ENCODE assay signal across 8 mouse cellular contexts in the genomic region with DNA sequence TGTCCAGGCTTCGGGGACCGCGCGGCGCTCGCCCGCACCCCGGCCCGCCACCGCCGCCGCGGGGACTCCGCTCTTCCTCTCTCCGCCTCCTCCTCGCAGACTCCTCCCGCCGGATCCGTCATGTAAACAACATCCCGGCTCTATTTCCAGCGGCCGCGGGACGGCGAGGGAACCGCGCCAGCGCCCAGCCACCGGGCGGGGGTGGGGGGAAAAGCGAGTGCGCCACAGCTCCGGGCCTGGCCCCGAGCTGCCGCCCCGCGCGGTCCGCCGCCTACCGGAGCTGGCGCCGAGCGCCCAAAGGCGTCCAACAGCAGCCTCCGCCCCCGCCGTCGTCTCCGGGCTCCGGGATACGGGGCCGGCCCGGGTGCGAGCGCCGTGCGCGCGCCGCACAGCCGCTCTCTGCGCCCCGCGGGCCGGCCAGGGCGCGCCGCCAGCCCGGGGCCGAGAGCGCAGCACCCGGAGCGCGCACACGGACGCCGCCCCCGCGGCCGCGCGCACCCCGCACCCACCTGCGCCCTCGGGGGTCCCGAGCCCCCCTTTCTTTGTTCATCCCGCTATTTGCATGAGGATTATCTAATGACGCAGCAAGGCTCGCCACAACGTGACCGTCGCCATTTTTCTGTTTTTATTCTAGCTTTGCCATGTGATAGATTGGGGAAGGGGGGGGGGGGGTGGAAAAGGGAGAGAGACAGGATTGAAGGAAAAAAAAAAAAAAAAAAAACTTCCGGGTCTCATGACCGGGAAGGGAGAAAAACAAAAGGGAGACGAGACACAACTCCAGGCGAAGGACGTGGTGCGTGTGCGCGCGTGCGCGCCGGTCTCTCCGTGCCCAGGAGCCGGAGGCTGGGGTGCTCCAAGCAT.
A peak's percentile ranks its signal among the peaks of the same experiment; 100 is the strongest.
DNase-seq lines count a peak whose midpoint lies in the region; ATAC-seq and TF ChIP-seq lines count a peak whose summit lies in the region.

No protein-coding gene starts in this region.

- no peak for TF ChIP-seq RAD21 in MEL (IDR thresholded peaks at IDR 0.05; ENCODE audit: low read depth, low read length)

- H3K27me3 ChIP-seq in MEL (ENCODE audit: control insufficient read depth in 1 of 2, insufficient read depth in 2 of 2, low read length in 2 of 2): no peaks in the 10 kb centered on the region
- no peaks in the 10 kb centered on the region for H3K27me3 ChIP-seq in hindbrain, embryonic 12.5 days

- H3K36me3 ChIP-seq in MEL (ENCODE audit: control insufficient read depth in 1 of 2, insufficient read depth in 2 of 2, low read length in 2 of 2): peaks cover 0 to 15% of the 10 kb centered on the region in 2 experiments; a peak in 2 of 4 replicates
- H3K36me3 ChIP-seq in hindbrain, embryonic 12.5 days: no peaks in the 10 kb centered on the region

- H3K79me2 ChIP-seq in MEL (ENCODE audit: control insufficient read depth, insufficient read depth, low read length, poor library complexity): peaks cover 9% of the 10 kb centered on the region; the same call in 1 of the 2 replicates

- no peak for TF ChIP-seq CTCF in MEL (IDR thresholded peaks at IDR 0.05 in 2 of 3, conservative IDR thresholded peaks at IDR 0.05 in 1 of 3; ENCODE audit: control insufficient read depth in 1 of 3, insufficient read depth in 1 of 3, low read depth in 2 of 3, low read length in 3 of 3, poor library complexity in 1 of 3, severe bottlenecking in 1 of 3)

- H3K4me3 ChIP-seq in MEL (ENCODE audit: control insufficient read depth in 1 of 2, insufficient read depth in 1 of 2, low read depth in 2 of 2, low read length in 2 of 2): peak overlapping the region; percentile 85 to 94
- peak overlapping the region; percentile 67 for H3K4me3 ChIP-seq in hindbrain, embryonic 12.5 days

- H3K27ac ChIP-seq in MEL (ENCODE audit: control insufficient read depth, low read depth, low read length): peak overlapping the region; percentile 97
- peak overlapping the region; percentile 97 for H3K27ac ChIP-seq in hindbrain, embryonic 12.5 days

- 0 out of 4 replicates have a peak, but pooled peaks of 1 of the 2 experiments have one; percentile 59 for TF ChIP-seq POLR2A in MEL (IDR thresholded peaks at IDR 0.05; ENCODE audit: control insufficient read depth in 1 of 2, insufficient read depth in 1 of 2, low read depth in 1 of 2, low read length in 2 of 2, poor library complexity in 1 of 2)

- ATAC-seq in hindbrain, embryonic 12.5 days (ENCODE audit: low FRiP score): peak; percentile 89

- no peaks in the 10 kb centered on the region for H3K9me3 ChIP-seq in MEL (replicated peaks; ENCODE audit: insufficient read depth, low read length)
- H3K9me3 ChIP-seq in hindbrain, embryonic 12.5 days (replicated peaks): no peaks in the 10 kb centered on the region

- TF ChIP-seq EP300 in MEL (IDR thresholded peaks at IDR 0.05; ENCODE audit: low read depth in 1 of 2, low read length in 2 of 2): 0 out of 4 replicates have a peak, but pooled peaks of 1 of the 2 experiments have one; percentile 13

- H3K4me2 ChIP-seq in hindbrain, embryonic 12.5 days (replicated peaks): peak overlapping the region; percentile 81

- H3K9ac ChIP-seq in MEL (ENCODE audit: control insufficient read depth, low read depth, low read length, poor library complexity, severe bottlenecking): peak overlapping the region; percentile 87
- H3K9ac ChIP-seq in hindbrain, embryonic 12.5 days: peak overlapping the region; percentile 85

- WGBS in hindbrain, embryonic 12.5 days: under 1% methylated on average over 82 of the region's 107 CpGs

- peak; percentile 83 for DNase-seq in MEL (ENCODE audit: low read depth, low spot score)
- DNase-seq in cerebellum, postnatal 10 days: peak; percentile 90 to 93
- peak; percentile 80 to 82 for DNase-seq in frontal cortex, postnatal 10 days (ENCODE audit: low spot score in 2 of 2)
- DNase-seq in layer of hippocampus, postnatal 14 days (ENCODE audit: low spot score in 2 of 2): peak; percentile 77 to 87
- peak; percentile 93 for DNase-seq in lung, postnatal 10 days
- DNase-seq in ovary, postnatal 36 days (ENCODE audit: low spot score): peak; percentile 88
- DNase-seq in thymus, postnatal 14 days: peak; percentile 64

- H3K4me1 ChIP-seq in MEL (ENCODE audit: control insufficient read depth in 1 of 2, insufficient read depth in 2 of 2, low read length in 2 of 2): peaks cover 2 to 10% of the 10 kb centered on the region in 2 experiments; a peak in 3 of 4 replicates
- peaks cover 27% of the 10 kb centered on the region for H3K4me1 ChIP-seq in hindbrain, embryonic 12.5 days

TF ChIP-seq in MEL, 35 proteins besides CTCF, POLR2A, EP300 and RAD21:
- TF ChIP-seq TAL1 (IDR thresholded peaks at IDR 0.05; ENCODE audit: low read length): no peak
- TF ChIP-seq BHLHE40 (IDR thresholded peaks at IDR 0.05; ENCODE audit: borderline replicate concordance, low read depth, low read length): no peak
- TF ChIP-seq POLR2AphosphoS2 (IDR thresholded peaks at IDR 0.05; ENCODE audit: low read length): no peak
- peak; percentile 70 for TF ChIP-seq NRF1 (IDR thresholded peaks at IDR 0.05; ENCODE audit: insufficient read depth, low read depth, low read length, poor library complexity, severe bottlenecking)
- peak; percentile 44 for TF ChIP-seq NELFE (IDR thresholded peaks at IDR 0.05; ENCODE audit: low read depth, low read length)
- peak; percentile 59; the same call in 1 of the 2 replicates for TF ChIP-seq MXI1 (IDR thresholded peaks at IDR 0.05; ENCODE audit: low read depth, low read length)
- TF ChIP-seq CHD1 (IDR thresholded peaks at IDR 0.05; ENCODE audit: low read depth, low read length): no peak
- TF ChIP-seq ETS1 (IDR thresholded peaks at IDR 0.05; ENCODE audit: low read depth, low read length): peak; percentile 62
- TF ChIP-seq MAFK (IDR thresholded peaks at IDR 0.05; ENCODE audit: borderline replicate concordance, low read depth, low read length): no peak
- no peak for TF ChIP-seq USF2 (IDR thresholded peaks at IDR 0.05; ENCODE audit: borderline replicate concordance in 1 of 2, insufficient read depth in 1 of 2, low read depth in 1 of 2, low read length in 2 of 2)
- TF ChIP-seq GATA1 (IDR thresholded peaks at IDR 0.05; ENCODE audit: low read depth, low read length): no peak
- TF ChIP-seq TBP (IDR thresholded peaks at IDR 0.05; ENCODE audit: low read depth, low read length): peak; percentile 53; the same call in 1 of the 2 replicates
- TF ChIP-seq MAZ (IDR thresholded peaks at IDR 0.05; ENCODE audit: low read depth, low read length): no peak
- TF ChIP-seq ZKSCAN1 (IDR thresholded peaks at IDR 0.05; ENCODE audit: low read depth, low read length): no peak
- no peak for TF ChIP-seq MYB (IDR thresholded peaks at IDR 0.05; ENCODE audit: low read depth, low read length)
- peak; percentile 36; the same call in 1 of the 2 replicates for TF ChIP-seq ELF1 (IDR thresholded peaks at IDR 0.05; ENCODE audit: low read depth, low read length)
- TF ChIP-seq USF1 (IDR thresholded peaks at IDR 0.05; ENCODE audit: low read depth, low read length): peak; percentile 73
- TF ChIP-seq POLR2AphosphoS5 (IDR thresholded peaks at IDR 0.05; ENCODE audit: borderline replicate concordance, low read depth, low read length): no peak
- no peak for TF ChIP-seq CHD2 (IDR thresholded peaks at IDR 0.05; ENCODE audit: low read length)
- TF ChIP-seq MEF2A (IDR thresholded peaks at IDR 0.05; ENCODE audit: extremely low read depth, insufficient replicate concordance, low read depth, low read length, poor library complexity, severe bottlenecking): no peak
- TF ChIP-seq MAX (IDR thresholded peaks at IDR 0.05; ENCODE audit: low read length): peak; percentile 59
- TF ChIP-seq JUND (IDR thresholded peaks at IDR 0.05; ENCODE audit: low read depth, low read length): no peak
- peak; percentile 24; the same call in 1 of the 2 replicates for TF ChIP-seq SIN3A (IDR thresholded peaks at IDR 0.05; ENCODE audit: low read length)
- peak; percentile 57; the same call in 1 of the 2 replicates for TF ChIP-seq UBTF (IDR thresholded peaks at IDR 0.05; ENCODE audit: borderline replicate concordance, insufficient read depth, low read depth, low read length)
- TF ChIP-seq TCF12 (IDR thresholded peaks at IDR 0.05; ENCODE audit: low read depth, low read length): no peak; the same call in 1 of the 2 replicates
- peak; percentile 91 for TF ChIP-seq ZNF384 (IDR thresholded peaks at IDR 0.05; ENCODE audit: low read depth, low read length)
- TF ChIP-seq HCFC1 (IDR thresholded peaks at IDR 0.05; ENCODE audit: low read depth, low read length): no peak
- TF ChIP-seq RCOR1 (IDR thresholded peaks at IDR 0.05; ENCODE audit: low read depth, low read length): no peak

Comparison
In these comparisons a context has a peak if more than half of its experiments do, and no peak if none do; other contexts are left out.
1. Peak in every context shown above with its lines: DNase-seq, ATAC-seq, H3K4me3 ChIP-seq and H3K27ac ChIP-seq.